Mouse (Mus musculus) urinary bladder, adult 2 months (tissue): ENCODE data around the gene Rasl2-9. TPM values are rescaled to one million over a fixed set of nuclear protein-coding genes. Genes with fewer than 3 reads are reported as not detected.
"Not testable (repeated sequence)": the region's sequence is repeated elsewhere in the genome, so short reads cannot be mapped to it uniquely, and the experiment has no call there.

Experiments
- DNase-seq: peaks from one replicate; pipeline ENCODE4 v3.0.0; 2022; ENCODE audit warnings: low spot score
- polyA plus RNA-seq: library from polyadenylated mRNA; depleted of rRNA; stranded (reverse); fragments of >200 nt; gene quantifications from 2 replicates; pipeline ENCODE4 v1.2.3, GENCODE M21; 2012; rRNA removed

Rasl2-9 gene
- polyA plus RNA-seq, 1 experiment: 0.43 TPM

DNA sequence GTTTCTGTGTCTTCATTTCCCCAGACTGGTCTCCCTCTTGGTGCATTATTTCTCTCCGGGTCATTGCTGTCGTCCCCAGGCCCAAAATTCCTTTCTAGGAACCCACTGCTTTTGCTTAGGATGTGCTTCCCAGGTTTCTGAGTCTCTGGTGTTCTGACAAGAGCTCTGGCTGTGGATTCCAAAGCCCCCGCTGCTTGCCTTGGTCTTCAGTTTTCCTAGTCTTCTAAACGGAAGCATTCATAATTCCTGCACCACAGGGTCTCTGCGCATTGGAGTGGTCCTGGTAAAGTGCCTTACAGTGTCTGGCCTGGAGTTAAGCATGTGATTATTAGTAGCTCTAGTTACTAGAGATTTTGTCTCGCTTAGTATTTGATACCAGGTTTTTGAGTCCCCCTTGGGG, 44.9 kb downstream of the Rasl2-9 start:
- no peak for DNase-seq

DNA sequence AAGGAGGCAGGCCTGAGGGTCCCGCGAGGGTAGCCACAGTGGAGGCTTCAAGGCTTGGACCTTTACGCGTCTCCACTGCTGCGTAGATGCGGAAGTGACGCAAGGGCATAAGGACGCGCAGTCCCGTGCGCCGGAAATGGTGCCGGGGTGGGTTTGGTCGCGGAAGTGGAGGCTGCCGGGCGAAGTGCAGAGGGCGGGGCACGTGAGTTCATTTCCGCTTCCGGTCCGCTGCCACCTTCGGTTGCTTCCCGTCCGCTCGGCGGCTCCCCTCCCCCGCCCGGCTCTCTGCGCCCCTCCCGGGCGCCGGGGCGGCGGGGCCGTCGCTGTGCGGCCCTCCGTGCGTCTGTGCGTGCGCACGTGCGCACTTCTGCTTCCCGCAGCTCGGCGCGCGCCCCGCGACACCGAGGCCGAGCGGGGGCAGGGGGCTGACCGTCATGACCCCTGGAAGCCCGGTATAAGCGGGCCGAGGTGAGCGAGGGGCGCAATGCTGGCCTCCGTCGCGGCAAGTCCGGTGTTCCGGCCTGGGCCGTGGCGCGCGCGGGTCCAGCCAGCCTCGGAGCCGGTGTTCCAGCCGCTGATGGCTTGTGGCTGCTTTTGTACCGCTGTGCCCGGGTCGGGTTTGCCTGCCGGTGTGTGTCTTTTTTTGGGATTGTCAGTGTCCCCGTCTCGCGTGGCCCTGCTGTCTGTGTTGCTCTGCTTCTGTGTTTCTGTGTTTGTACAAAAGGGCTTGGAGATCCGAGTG, 45.6 kb downstream of the Rasl2-9 start, which contains the start of gene Epn1:
Gene Epn1, plus strand, starts transcription at position 226 of the 742 bp plus-strand sequence.
- peak; percentile 91 for DNase-seq

DNA sequence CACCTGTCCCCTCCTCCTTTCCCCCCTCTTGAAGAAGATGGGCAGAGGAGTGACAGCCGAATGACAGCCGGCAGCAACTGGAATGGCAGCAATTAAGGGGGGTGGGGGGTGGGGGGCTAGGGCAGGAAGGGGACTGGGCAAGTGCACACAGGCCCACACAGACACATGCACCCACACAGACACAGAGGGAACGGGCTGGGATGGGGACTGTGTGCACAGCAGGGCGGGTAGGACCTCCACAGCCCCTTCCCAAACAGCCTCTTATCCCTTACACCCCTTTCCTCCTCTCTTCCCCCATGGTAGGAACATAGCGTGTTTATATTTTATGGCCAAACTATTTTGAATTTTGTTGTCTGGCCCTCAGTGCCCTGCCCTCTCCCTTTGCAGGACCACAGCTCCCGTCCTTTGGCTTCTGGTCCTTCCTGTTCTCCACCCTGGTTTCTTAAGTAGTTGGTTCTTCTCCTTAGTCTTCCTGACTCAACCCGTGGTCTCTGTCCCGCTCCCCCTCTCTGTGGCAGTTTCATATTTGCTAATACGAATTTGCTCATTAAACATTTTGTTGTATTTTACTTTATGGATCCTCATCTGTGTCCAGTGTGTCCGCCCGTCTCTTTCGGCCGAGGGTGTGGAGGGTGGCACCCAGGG, 46.3 kb downstream of the Rasl2-9 start:
- not testable (repeated sequence) for DNase-seq

DNA sequence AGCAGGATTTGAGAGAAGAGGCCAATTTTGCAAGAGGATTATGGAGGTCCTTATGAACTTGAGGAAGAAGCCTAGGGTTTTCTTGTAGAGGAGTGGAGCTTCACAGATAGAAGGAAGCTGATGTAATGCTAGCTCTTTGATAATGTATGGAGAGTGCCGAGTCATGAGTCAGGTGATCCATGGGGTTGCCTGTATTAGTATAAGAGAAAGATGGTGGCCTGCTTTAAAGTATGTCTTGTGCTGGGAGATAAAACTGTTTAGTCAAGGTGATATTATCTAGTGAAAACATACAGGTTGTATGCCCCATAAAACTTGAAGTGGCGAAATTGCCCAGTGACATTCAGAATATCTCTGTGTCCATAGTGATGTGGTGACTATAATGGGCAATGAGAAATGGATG, 48.8 kb downstream of the Rasl2-9 start:
- DNase-seq: no peak

DNA sequence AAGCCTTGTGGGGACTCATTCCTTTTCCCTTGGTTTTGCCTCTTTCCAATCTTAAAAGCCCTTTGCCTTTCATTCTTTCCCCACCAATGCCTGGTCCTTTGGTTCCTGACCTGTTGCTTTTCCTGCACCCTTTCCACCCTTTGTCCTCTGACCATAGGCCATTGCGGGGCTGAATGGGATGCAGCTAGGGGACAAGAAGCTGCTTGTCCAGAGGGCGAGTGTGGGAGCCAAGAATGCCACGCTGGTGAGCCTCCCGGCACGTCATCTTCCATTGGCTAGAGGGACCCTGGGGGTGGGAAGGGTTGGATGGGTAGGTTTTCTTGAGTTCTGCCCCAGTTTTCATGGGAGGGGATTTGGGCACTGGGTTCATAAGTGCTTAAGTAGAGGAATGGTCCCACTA, 50.8 kb downstream of the Rasl2-9 start:
- DNase-seq: no peak

Other genes with a start within 250 kb of the Rasl2-9 start
- 17.1 and 21.3 TPM in 2 replicates for gene Isoc2a, start 248.8 kb downstream of the Rasl2-9 start, polyA plus RNA-seq
- gene Gm36210, start 219.4 kb downstream of the Rasl2-9 start, polyA plus RNA-seq: 0.15 and 0.22 TPM in 2 replicates
- 7.7 and 10.1 TPM in 2 replicates for gene Zfp628, start 210.7 kb downstream of the Rasl2-9 start, polyA plus RNA-seq
- 10.6 and 14.1 TPM in 2 replicates for gene Nat14, start 203.9 kb downstream of the Rasl2-9 start, polyA plus RNA-seq
- gene Ssc5d, start 200.2 kb downstream of the Rasl2-9 start, polyA plus RNA-seq: 10.5 and 12.9 TPM in 2 replicates
- gene Sbk2, start 161.5 kb downstream of the Rasl2-9 start, polyA plus RNA-seq: 0.29 and 0.46 TPM in 2 replicates
- gene Sbk3, start 154.8 kb downstream of the Rasl2-9 start, polyA plus RNA-seq: 0.25 and 0.44 TPM in 2 replicates
- 35.6 and 38.2 TPM in 2 replicates for gene Zfp579, start 129.8 kb downstream of the Rasl2-9 start, polyA plus RNA-seq
- gene Zfp524, start 111.5 kb downstream of the Rasl2-9 start, polyA plus RNA-seq: 25.1 and 25.4 TPM in 2 replicates
- gene Fiz1, start 111.3 kb downstream of the Rasl2-9 start, polyA plus RNA-seq: 19.5 and 22.8 TPM in 2 replicates
- gene Gm44973, start 110.5 kb downstream of the Rasl2-9 start, polyA plus RNA-seq: 0.25 TPM in 1 of 2 replicates, not detected in the other
- gene Zfp865, start 105.6 kb downstream of the Rasl2-9 start, polyA plus RNA-seq: 18.8 and 27.1 TPM in 2 replicates
- gene Ccdc106, start 105.4 kb downstream of the Rasl2-9 start, polyA plus RNA-seq: 13.1 and 13.7 TPM in 2 replicates
- gene 4632433K11Rik, start 91.8 kb downstream of the Rasl2-9 start, polyA plus RNA-seq: not detected in 2 replicates
- 9.5 and 9.6 TPM in 2 replicates for gene Zfp784, start 87.5 kb downstream of the Rasl2-9 start, polyA plus RNA-seq
- gene Zfp580, start 74.4 kb downstream of the Rasl2-9 start, polyA plus RNA-seq: 12.1 and 19.8 TPM in 2 replicates
- gene U2af2, start 63.8 kb downstream of the Rasl2-9 start, polyA plus RNA-seq: 160 and 166 TPM in 2 replicates
- gene Epn1, start 45.7 kb downstream of the Rasl2-9 start, polyA plus RNA-seq: 82.8 and 93.1 TPM in 2 replicates
- gene Rfpl4, start 9.0 kb downstream of the Rasl2-9 start, polyA plus RNA-seq: not detected in 2 replicates
- not detected in 2 replicates for gene Vmn1r55, start 23.7 kb upstream of the Rasl2-9 start, polyA plus RNA-seq
- gene Vmn1r56, start 70.8 kb upstream of the Rasl2-9 start, polyA plus RNA-seq: not detected in 2 replicates
- gene Vmn1r57, start 92.5 kb upstream of the Rasl2-9 start, polyA plus RNA-seq: not detected in 2 replicates
- not detected in 2 replicates for gene Gm5065, start 224.6 kb upstream of the Rasl2-9 start, polyA plus RNA-seq
- not detected in 2 replicates for gene Nlrp2, start 225.1 kb upstream of the Rasl2-9 start, polyA plus RNA-seq